Mouse (Mus musculus): ENCODE measurements around the gene Kmt5c. TPM values are rescaled to one million over a fixed set of nuclear protein-coding genes. Genes with fewer than 3 reads are reported as not detected.
"Not testable (repeated sequence)": the region's sequence is repeated elsewhere in the genome, so short reads cannot be mapped to it uniquely, and the experiment has no call there.

The Kmt5c gene
- polyA plus RNA-seq, 1 experiment from 2014 or later = 33.6 TPM

DNA sequence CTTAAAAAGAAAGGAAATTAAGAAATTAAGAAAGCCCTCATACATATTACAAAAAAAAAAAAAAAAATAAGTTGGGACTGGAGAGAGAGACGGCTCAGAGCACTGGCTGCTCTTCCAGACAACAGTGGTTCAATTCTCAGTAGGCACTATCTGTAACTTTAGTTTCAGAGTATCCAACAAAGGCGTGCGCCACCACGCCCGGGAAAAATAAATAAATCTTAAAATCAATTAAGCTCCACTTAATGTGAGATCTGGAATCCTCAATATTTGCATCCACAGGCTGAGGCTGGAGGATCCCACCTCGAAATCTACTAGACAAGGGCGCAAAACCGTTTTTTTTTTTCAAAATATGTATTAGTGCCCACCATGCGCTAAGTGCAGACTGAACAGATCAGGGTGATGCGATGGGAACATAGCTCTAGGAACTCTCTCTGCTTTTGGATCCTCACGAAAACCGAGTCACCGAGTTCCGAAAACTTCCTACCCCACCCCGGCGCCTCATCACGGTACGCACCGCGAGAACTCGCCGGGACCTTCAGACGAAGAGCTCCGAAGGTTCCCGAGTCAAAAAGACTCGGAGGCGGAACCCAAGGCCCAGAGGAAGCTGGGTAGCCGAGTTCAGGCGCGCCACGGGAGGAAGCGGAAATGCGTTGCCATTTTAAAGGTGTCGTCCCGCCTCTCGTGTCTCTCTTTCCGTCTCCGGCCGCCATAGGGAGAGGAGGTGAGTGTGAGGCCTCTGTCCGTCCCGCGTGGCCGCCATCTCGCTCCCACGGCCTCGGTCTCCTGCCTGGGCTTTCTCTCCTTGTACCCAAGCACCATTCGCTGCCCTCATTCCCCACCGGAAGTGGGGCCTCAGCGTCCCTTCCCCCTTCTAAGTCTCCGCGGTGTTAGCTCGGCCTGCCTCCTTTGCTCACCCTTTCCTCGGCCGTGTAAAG is 52.6 kb downstream of the Kmt5c start, which contains the start of gene Rpl28:
TSS of gene Rpl28 (plus strand) at position 597 of the 935 bp plus-strand sequence.
- Histone ChIP-seq H3K27ac (ENCODE audit: low read depth) (peak within 1 kb of the TSS; percentile 93), H3K9me3 (ENCODE audit: low read length) (no peaks in the 10 kb centered on the region), H3K4me2 (ENCODE audit: low read depth, low read length) (peak within 1 kb of the TSS; percentile 88), H3K9ac (replicated peaks) (peak within 1 kb of the TSS; percentile 96), H3K4me3 (ENCODE audit: low read depth, low read length) (peak within 1 kb of the TSS; percentile 95), H3K36me3 (replicated peaks; ENCODE audit: insufficient read depth, low read length) (peaks cover 36% of the 10 kb centered on the region), H3K4me1 (ENCODE audit: insufficient read depth) (peaks cover 34% of the 10 kb centered on the region), H3K27me3 (ENCODE audit: insufficient read depth, low read length) (no peaks in the 10 kb centered on the region)
- TF ChIP-seq EP300 (IDR thresholded peaks at IDR 0.05; ENCODE audit: low read depth) = no peak
- TF ChIP-seq CTCF (IDR thresholded peaks at IDR 0.05; ENCODE audit: low read depth) = no peak
- under 1% methylated on average over 53 of the region's 54 CpGs for WGBS (ENCODE audit: insufficient replicate concordance)
- DNase-seq (peak; percentile 95), ATAC-seq (peak; percentile 89)

- Histone ChIP-seq H3K4me1 (ENCODE audit: insufficient read depth) (peaks cover 33% of the 10 kb centered on the region), H3K27ac (ENCODE audit: low read depth) (peak overlapping the region; percentile 93), H3K4me3 (ENCODE audit: low read depth, low read length) (peak overlapping the region; percentile 95), H3K36me3 (replicated peaks; ENCODE audit: insufficient read depth, low read length) (peaks cover 37% of the 10 kb centered on the region), H3K9ac (replicated peaks) (peak overlapping the region; percentile 96), H3K4me2 (ENCODE audit: low read depth, low read length) (peak overlapping the region; percentile 88)
- not testable (repeated sequence) for H3K27me3 ChIP-seq (ENCODE audit: insufficient read depth, low read length); DNase-seq; H3K9me3 ChIP-seq (ENCODE audit: low read length)
- under 1% methylated on average over 31 of the region's 31 CpGs for WGBS (ENCODE audit: insufficient replicate concordance)
- ATAC-seq = peak; percentile 9
Observed at GRCm38 (mm10) chr7:4793248-4793647, 53.3 kb downstream of the Kmt5c start.

DNA sequence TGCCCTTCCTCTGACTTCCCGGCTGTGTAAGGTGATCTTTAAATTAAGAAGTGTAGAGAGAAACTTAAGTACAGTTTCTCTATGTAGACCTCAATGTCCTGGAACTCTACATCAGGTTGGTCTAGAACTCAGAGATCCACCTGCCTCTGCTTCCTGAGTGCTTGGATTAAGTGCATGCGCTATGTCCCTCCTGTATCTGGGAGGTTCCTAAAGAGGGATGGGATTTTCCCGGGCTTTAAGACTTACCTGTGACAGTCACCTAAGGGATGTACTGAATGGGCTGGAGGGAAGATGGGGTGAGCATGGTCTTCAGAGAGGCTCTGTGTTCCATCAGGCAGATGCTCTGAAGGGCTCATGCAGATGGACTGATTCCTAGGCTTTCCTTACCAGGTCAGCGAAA is 53.8 kb downstream of the Kmt5c start:
- no peaks in the 10 kb centered on the region for H3K27me3 ChIP-seq (ENCODE audit: insufficient read depth, low read length)
- ATAC-seq (no peak), DNase-seq (no peak)
- peak overlapping the region; percentile 96 for H3K9ac ChIP-seq (replicated peaks)
- WGBS (ENCODE audit: insufficient replicate concordance) = 26% methylated on average over 4 of the region's 4 CpGs
- no peaks in the 10 kb centered on the region for H3K9me3 ChIP-seq (ENCODE audit: low read length)
- H3K27ac ChIP-seq (ENCODE audit: low read depth) = peak overlapping the region; percentile 93
- TF ChIP-seq EP300 (IDR thresholded peaks at IDR 0.05; ENCODE audit: low read depth) (no peak), CTCF (IDR thresholded peaks at IDR 0.05; ENCODE audit: low read depth) (no peak)
- peak overlapping the region; percentile 88 for H3K4me2 ChIP-seq (ENCODE audit: low read depth, low read length)
- peaks cover 29% of the 10 kb centered on the region for H3K4me1 ChIP-seq (ENCODE audit: insufficient read depth)
- peak overlapping the region; percentile 95 for H3K4me3 ChIP-seq (ENCODE audit: low read depth, low read length)
- peaks cover 37% of the 10 kb centered on the region for H3K36me3 ChIP-seq (replicated peaks; ENCODE audit: insufficient read depth, low read length)

GRCm38 (mm10) chr7:4794631-4795168 is 54.8 kb downstream of the Kmt5c start:
- Histone ChIP-seq H3K9me3 (ENCODE audit: low read length) (no peaks in the 10 kb centered on the region), H3K27ac (ENCODE audit: low read depth) (peak overlapping the region; percentile 34; the same call in 1 of the 2 replicates), H3K4me1 (ENCODE audit: insufficient read depth) (peaks cover 26% of the 10 kb centered on the region), H3K4me3 (ENCODE audit: low read depth, low read length) (peak overlapping the region; percentile 95; the same call in 1 of the 2 replicates), H3K9ac (replicated peaks) (peak overlapping the region; percentile 34; the same call in 1 of the 2 replicates), H3K4me2 (ENCODE audit: low read depth, low read length) (peak overlapping the region; percentile 88), H3K36me3 (replicated peaks; ENCODE audit: insufficient read depth, low read length) (peaks cover 37% of the 10 kb centered on the region), H3K27me3 (ENCODE audit: insufficient read depth, low read length) (no peaks in the 10 kb centered on the region)
- TF ChIP-seq CTCF (IDR thresholded peaks at IDR 0.05; ENCODE audit: low read depth) = no peak
- no peak for TF ChIP-seq EP300 (IDR thresholded peaks at IDR 0.05; ENCODE audit: low read depth)
- DNase-seq (no peak), ATAC-seq (no peak)
- WGBS (ENCODE audit: insufficient replicate concordance) = 50% methylated on average over 3 of the region's 3 CpGs

GRCm38 (mm10) chr7:4795767-4796433 is 56.0 kb downstream of the Kmt5c start:
- no peaks in the 10 kb centered on the region for H3K27me3 ChIP-seq (ENCODE audit: insufficient read depth, low read length)
- peaks cover 21% of the 10 kb centered on the region for H3K4me1 ChIP-seq (ENCODE audit: insufficient read depth)
- no peak overlapping the region for H3K4me3 ChIP-seq (ENCODE audit: low read depth, low read length)
- no peak for TF ChIP-seq EP300 (IDR thresholded peaks at IDR 0.05; ENCODE audit: low read depth)
- TF ChIP-seq CTCF (IDR thresholded peaks at IDR 0.05; ENCODE audit: low read depth) = peak; percentile 85
- no peak overlapping the region for H3K9ac ChIP-seq (replicated peaks)
- WGBS (ENCODE audit: insufficient replicate concordance) = 73% methylated on average over 7 of the region's 7 CpGs
- ATAC-seq (no peak), DNase-seq (no peak)
- H3K27ac ChIP-seq (ENCODE audit: low read depth) = no peak overlapping the region
- H3K4me2 ChIP-seq (ENCODE audit: low read depth, low read length) = no peak overlapping the region
- no peaks in the 10 kb centered on the region for H3K9me3 ChIP-seq (ENCODE audit: low read length)
- peaks cover 37% of the 10 kb centered on the region for H3K36me3 ChIP-seq (replicated peaks; ENCODE audit: insufficient read depth, low read length)

Other genes starting within 250 kb of the Kmt5c start
- 14.9 and 15.6 TPM in 2 replicates for gene Ppp1r12c, start 238.4 kb upstream of the Kmt5c start, polyA plus RNA-seq (2015; fragmentation: Nextera tagmentation; extraction: Ambion mirVana)
- gene Tnnt1, start 223.7 kb upstream of the Kmt5c start, polyA plus RNA-seq (2015; fragmentation: Nextera tagmentation; extraction: Ambion mirVana) = 5.3 and 11.2 TPM in 2 replicates
- gene Tnni3, start 215.9 kb upstream of the Kmt5c start, polyA plus RNA-seq (2015; fragmentation: Nextera tagmentation; extraction: Ambion mirVana) = 0.27 and 0.46 TPM in 2 replicates
- gene Dnaaf3, start 207.7 kb upstream of the Kmt5c start, polyA plus RNA-seq (2015; fragmentation: Nextera tagmentation; extraction: Ambion mirVana) = 0.05 and 0.17 TPM in 2 replicates
- gene Syt5, start 192.6 kb upstream of the Kmt5c start, polyA plus RNA-seq (2015; fragmentation: Nextera tagmentation; extraction: Ambion mirVana) = 0.09 TPM in 2 replicates
- gene Ptprh, start 136.1 kb upstream of the Kmt5c start, polyA plus RNA-seq (2015; fragmentation: Nextera tagmentation; extraction: Ambion mirVana) = not detected in 2 replicates
- 31.8 and 35.4 TPM in 2 replicates for gene Tmem86b, start 108.7 kb upstream of the Kmt5c start, polyA plus RNA-seq (2015; fragmentation: Nextera tagmentation; extraction: Ambion mirVana)
- gene Ppp6r1, start 81.1 kb upstream of the Kmt5c start, polyA plus RNA-seq (2015; fragmentation: Nextera tagmentation; extraction: Ambion mirVana) = 3.8 and 4.5 TPM in 2 replicates
- gene Hspbp1, start 55.0 kb upstream of the Kmt5c start, polyA plus RNA-seq (2015; fragmentation: Nextera tagmentation; extraction: Ambion mirVana) = 27.6 and 33.1 TPM in 2 replicates
- gene Brsk1, start 49.5 kb upstream of the Kmt5c start, polyA plus RNA-seq (2015; fragmentation: Nextera tagmentation; extraction: Ambion mirVana) = not detected in 2 replicates
- 0.29 and 0.34 TPM in 2 replicates for gene Tmem150b, start 14.9 kb upstream of the Kmt5c start, polyA plus RNA-seq (2015; fragmentation: Nextera tagmentation; extraction: Ambion mirVana)
- gene Cox6b2, start 13.0 kb downstream of the Kmt5c start, polyA plus RNA-seq (2015; fragmentation: Nextera tagmentation; extraction: Ambion mirVana) = 63.8 and 68.7 TPM in 2 replicates
- not detected in 2 replicates for gene Fam71e2, start 31.2 kb downstream of the Kmt5c start, polyA plus RNA-seq (2015; fragmentation: Nextera tagmentation; extraction: Ambion mirVana)
- 0.07 TPM in 1 of 2 replicates, not detected in the other for gene Il11, start 42.7 kb downstream of the Kmt5c start, polyA plus RNA-seq (2015; fragmentation: Nextera tagmentation; extraction: Ambion mirVana)
- 0.34 TPM in 1 of 2 replicates, not detected in the other for gene Tmem190, start 42.8 kb downstream of the Kmt5c start, polyA plus RNA-seq (2015; fragmentation: Nextera tagmentation; extraction: Ambion mirVana)
- gene Tmem238, start 49.5 kb downstream of the Kmt5c start, polyA plus RNA-seq (2015; fragmentation: Nextera tagmentation; extraction: Ambion mirVana) = 23.6 and 24.2 TPM in 2 replicates
- gene Rpl28, start 52.8 kb downstream of the Kmt5c start, polyA plus RNA-seq (2015; fragmentation: Nextera tagmentation; extraction: Ambion mirVana) = 280 and 288 TPM in 2 replicates
- gene Ube2s, start 72.5 kb downstream of the Kmt5c start, polyA plus RNA-seq (2015; fragmentation: Nextera tagmentation; extraction: Ambion mirVana) = 135 and 139 TPM in 2 replicates
- not detected in 2 replicates for gene Shisa7, start 104.6 kb downstream of the Kmt5c start, polyA plus RNA-seq (2015; fragmentation: Nextera tagmentation; extraction: Ambion mirVana)
- 8.0 and 8.3 TPM in 2 replicates for gene Isoc2b, start 130.1 kb downstream of the Kmt5c start, polyA plus RNA-seq (2015; fragmentation: Nextera tagmentation; extraction: Ambion mirVana)
- 2.3 and 2.4 TPM in 2 replicates for gene Isoc2a, start 137.0 kb downstream of the Kmt5c start, polyA plus RNA-seq (2015; fragmentation: Nextera tagmentation; extraction: Ambion mirVana)
- not detected in 2 replicates for gene Gm36210, start 166.4 kb downstream of the Kmt5c start, polyA plus RNA-seq (2015; fragmentation: Nextera tagmentation; extraction: Ambion mirVana)
- gene Zfp628, start 175.1 kb downstream of the Kmt5c start, polyA plus RNA-seq (2015; fragmentation: Nextera tagmentation; extraction: Ambion mirVana) = 0.90 and 1.0 TPM in 2 replicates
- 0.09 and 0.20 TPM in 2 replicates for gene Nat14, start 181.9 kb downstream of the Kmt5c start, polyA plus RNA-seq (2015; fragmentation: Nextera tagmentation; extraction: Ambion mirVana)
- gene Ssc5d, start 185.7 kb downstream of the Kmt5c start, polyA plus RNA-seq (2015; fragmentation: Nextera tagmentation; extraction: Ambion mirVana) = 0.06 TPM in 2 replicates
- 0.09 TPM in 1 of 2 replicates, not detected in the other for gene Sbk2, start 224.3 kb downstream of the Kmt5c start, polyA plus RNA-seq (2015; fragmentation: Nextera tagmentation; extraction: Ambion mirVana)
- not detected in 2 replicates for gene Sbk3, start 231.1 kb downstream of the Kmt5c start, polyA plus RNA-seq (2015; fragmentation: Nextera tagmentation; extraction: Ambion mirVana)

Measured in liver, postnatal 0 days (tissue).